ENCODE assay signal across 8 mouse cellular contexts in the genomic region with DNA sequence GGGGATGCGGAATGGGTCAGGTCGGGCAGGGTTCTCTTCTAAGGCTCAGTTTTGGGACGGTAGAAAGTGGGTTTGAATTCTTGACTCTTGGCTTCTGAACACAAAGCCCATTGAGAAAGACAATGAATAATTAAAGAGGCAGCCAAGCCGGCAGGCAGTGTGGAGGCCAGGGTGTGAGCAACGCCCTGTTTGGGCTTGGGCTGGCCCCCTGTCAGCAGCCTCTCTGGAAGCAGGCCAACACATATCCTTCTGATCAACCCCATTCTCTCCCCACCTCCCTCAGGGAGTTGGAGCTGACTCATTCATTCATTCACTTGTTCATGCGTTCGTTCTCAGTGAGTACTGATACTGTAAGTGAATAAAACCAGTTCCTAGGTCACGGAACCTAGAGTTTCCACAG. TPM values are rescaled to one million over a fixed set of nuclear protein-coding genes. Genes with fewer than 3 reads are reported as not detected.
DNase-seq lines count a peak whose midpoint lies in the region; ATAC-seq and TF ChIP-seq lines count a peak whose summit lies in the region.

No protein-coding gene starts in this region.

- peak; percentile 64 for ATAC-seq in intestine, embryonic 15.5 days

- peak; percentile 26 for DNase-seq in embryo, embryonic 11 days
- DNase-seq in embryo, embryonic 9.5 days (ENCODE audit: extremely low spot score): no peak
- peak; percentile 70 for DNase-seq in gastrocnemius, postnatal 14 days
- no peak for DNase-seq in spleen, postnatal 14 days (ENCODE audit: low spot score in 2 of 2)
- DNase-seq in thymus, postnatal 0 days (ENCODE audit: low spot score): no peak
- no peak for DNase-seq in spleen, postnatal 4 days (ENCODE audit: low spot score in 2 of 2)

- intact Hi-C loops in gastrocnemius, postnatal 14 days (cut with DNase I; ENCODE audit: low total_unique reads): no loop called here

- 39% methylated on average over 8 of the region's 8 CpGs for WGBS in intestine, embryonic 15.5 days

- no peak for TF ChIP-seq CTCF in ES-Bruce4 (IDR thresholded peaks at IDR 0.05; ENCODE audit: low read depth, low read length)

- no peak overlapping the region for H3K4me2 ChIP-seq in intestine, embryonic 15.5 days (replicated peaks)

- no peaks in the 10 kb centered on the region for H3K9me3 ChIP-seq in ES-Bruce4 (replicated peaks; ENCODE audit: control insufficient read depth, insufficient read depth, low read length, poor library complexity, severe bottlenecking)
- no peaks in the 10 kb centered on the region for H3K9me3 ChIP-seq in intestine, embryonic 15.5 days

- H3K27me3 ChIP-seq in ES-Bruce4 (ENCODE audit: control insufficient read depth, insufficient read depth, low read length, poor library complexity, severe bottlenecking): no peaks in the 10 kb centered on the region
- no peaks in the 10 kb centered on the region for H3K27me3 ChIP-seq in intestine, embryonic 15.5 days (replicated peaks)

- TF ChIP-seq EP300 in ES-Bruce4 (IDR thresholded peaks at IDR 0.05; ENCODE audit: insufficient read depth, low read depth, low read length): peak; percentile 75; the same call in 1 of the 2 replicates

- 0 out of 2 replicates have a peak overlapping the region, but pooled peaks have one; percentile 7 for H3K9ac ChIP-seq in ES-Bruce4 (ENCODE audit: low read depth, poor library complexity, severe bottlenecking)
- H3K9ac ChIP-seq in intestine, embryonic 15.5 days: no peak overlapping the region

- TF ChIP-seq POLR2A in ES-Bruce4 (IDR thresholded peaks at IDR 0.05; ENCODE audit: insufficient read depth, low read length): no peak

- H3K36me3 ChIP-seq in ES-Bruce4 (ENCODE audit: control insufficient read depth, insufficient read depth, low read length, poor library complexity, severe bottlenecking): no peaks in the 10 kb centered on the region
- no peaks in the 10 kb centered on the region for H3K36me3 ChIP-seq in intestine, embryonic 15.5 days

- peaks cover 25% of the 10 kb centered on the region for H3K4me1 ChIP-seq in ES-Bruce4 (ENCODE audit: control insufficient read depth, insufficient read depth, low read length)
- H3K4me1 ChIP-seq in intestine, embryonic 15.5 days (replicated peaks): peaks cover 79% of the 10 kb centered on the region

- H3K4me3 ChIP-seq in ES-Bruce4 (ENCODE audit: low read depth, low read length): no peak overlapping the region
- no peak overlapping the region for H3K4me3 ChIP-seq in intestine, embryonic 15.5 days (replicated peaks)

- peak overlapping the region; percentile 73 for H3K27ac ChIP-seq in ES-Bruce4 (ENCODE audit: insufficient read depth, low read length)
- peak overlapping the region; percentile 56 for H3K27ac ChIP-seq in intestine, embryonic 15.5 days

RNA-seq across cellular contexts. Expression of a gene that starts 36.7 kb away (rescaled TPM):
- polyA plus RNA-seq in ES-Bruce4 (2011; ENCODE audit: insufficient read depth, insufficient read length, low read depth, missing spikeins): 193 and 203 TPM in 2 replicates
- 10 to 100 TPM; 18.3 to 22.5 TPM for total RNA-seq in gastrocnemius, postnatal 14 days (2021)
- 51.2 and 53.6 TPM in 2 replicates for polyA plus RNA-seq in intestine, embryonic 15.5 days (2015; fragmentation: Nextera tagmentation; extraction: Ambion mirVana)
- polyA plus RNA-seq in thymus, postnatal 0 days (2015; fragmentation: Nextera tagmentation; extraction: Ambion mirVana): 36.9 and 41.0 TPM in 2 replicates

Comparison
In these comparisons a context has a peak if more than half of its experiments do, and no peak if none do; other contexts are left out.
1. DNase-seq: peak in embryo, embryonic 11 days (single experiment) and gastrocnemius, postnatal 14 days (single experiment); none in embryo, embryonic 9.5 days (single experiment), spleen, postnatal 14 days (0 of 2), thymus, postnatal 0 days (single experiment) and spleen, postnatal 4 days (0 of 2).